Mouse (Mus musculus) ES-E14 (cell line): ENCODE data around the gene Aoc3. TPM values are rescaled to one million over a fixed set of nuclear protein-coding genes. Genes with fewer than 3 reads are reported as not detected.
"Not testable (repeated sequence)": the region's sequence is repeated elsewhere in the genome, so short reads cannot be mapped to it uniquely, and the experiment has no call there.

ENCODE experiments used
- DNase-seq: peaks from one replicate; pipeline ENCODE4 v3.0.0-alpha.2; 2013; ENCODE audit warnings: low read depth, low spot score
- H3K27ac ChIP-seq: 2 replicates; pipeline ENCODE4 v1.5.1; 2012; ENCODE audit warnings: low read depth, mild to moderate bottlenecking, low read length, moderate library complexity, mixed read lengths; ENCODE audit not compliant: poor library complexity, insufficient read depth, severe bottlenecking
- H3K36me3 ChIP-seq: 2 replicates; pipeline ENCODE4 v1.6.1; 2012; ENCODE audit warnings: mild to moderate bottlenecking, low read length, moderate library complexity, mixed read lengths; ENCODE audit not compliant: control insufficient read depth, poor library complexity, insufficient read depth, severe bottlenecking
- H3K4me1 ChIP-seq, 2 experiments: fragments of 150-350 bp in 1 of 2; sonication (generic) in 1 of 2; 2 replicates each; pipeline ENCODE4 v1.6.1; 2012; ENCODE audit warnings: low read length in 2 of 2, mild to moderate bottlenecking in 1 of 2, mixed read lengths in 1 of 2; ENCODE audit not compliant: control insufficient read depth in 2 of 2, insufficient read depth in 2 of 2, poor library complexity in 1 of 2
- H3K4me3 ChIP-seq, 2 experiments: fragments of 150-350 bp in 1 of 2; sonication (generic) in 1 of 2; 2 replicates each; pipeline ENCODE4 v1.5.1; 2012; ENCODE audit warnings: low read length in 2 of 2, low read depth in 1 of 2, mild to moderate bottlenecking in 1 of 2, mixed read lengths in 1 of 2; ENCODE audit not compliant: insufficient read depth in 1 of 2, poor library complexity in 1 of 2, severe bottlenecking in 1 of 2
- H3K9ac ChIP-seq: 2 replicates; pipeline ENCODE4 v1.6.1; 2012; ENCODE audit warnings: low read depth, mild to moderate bottlenecking, low read length, mixed read lengths; ENCODE audit not compliant: poor library complexity, insufficient read depth, severe bottlenecking
- H3K9me3 ChIP-seq: fragments of 150-350 bp; sonication (generic); 2 replicates; pipeline ENCODE4 v1.6.1; 2012; ENCODE audit warnings: low read depth, mild to moderate bottlenecking, low read length; ENCODE audit not compliant: control insufficient read depth, insufficient read depth
- CHD2 ChIP-seq: IDR thresholded peaks from 2 replicates; pipeline ENCODE4 v1.6.1; 2014; ENCODE audit warnings: mild to moderate bottlenecking, low read depth, low read length, inconsistent platforms
- HCFC1 ChIP-seq: IDR thresholded peaks from 2 replicates; pipeline ENCODE4 v1.6.1; 2012; ENCODE audit warnings: low read length, inconsistent platforms, borderline replicate concordance; ENCODE audit not compliant: insufficient read depth
- MAFK ChIP-seq: IDR thresholded peaks from 2 replicates; pipeline ENCODE4 v1.6.1; 2014; ENCODE audit warnings: mild to moderate bottlenecking, low read depth, low read length, inconsistent platforms; ENCODE audit not compliant: insufficient read depth
- ZC3H11A ChIP-seq: IDR thresholded peaks from 2 replicates; pipeline ENCODE4 v1.6.1; 2012; ENCODE audit warnings: low read depth, mild to moderate bottlenecking, inconsistent platforms, low read length, borderline replicate concordance
- ZNF384 ChIP-seq: IDR thresholded peaks from 2 replicates; pipeline ENCODE4 v1.6.1; 2012; ENCODE audit warnings: low read depth, low read length, inconsistent platforms
- in situ Hi-C, 2 experiments: fragments of 600-800 bp; cut with MboI; formaldehyde crosslinking; loops; one replicate each; pipeline ENCODE4 v1.15.1; 2025; ENCODE audit warnings: low sequenced_read_pairs in 2 of 2, inconsistent platforms in 1 of 2; ENCODE audit not compliant: unreplicated experiment in 2 of 2
- total RNA-seq: library from RNA; depleted of rRNA; stranded (reverse); fragments of 300-350 nt; gene quantifications from 2 replicates; pipeline ENCODE4 v1.2.3, GENCODE M21; 2012

Gene Aoc3
- total RNA-seq, 1 experiment: 0.62 TPM

DNA sequence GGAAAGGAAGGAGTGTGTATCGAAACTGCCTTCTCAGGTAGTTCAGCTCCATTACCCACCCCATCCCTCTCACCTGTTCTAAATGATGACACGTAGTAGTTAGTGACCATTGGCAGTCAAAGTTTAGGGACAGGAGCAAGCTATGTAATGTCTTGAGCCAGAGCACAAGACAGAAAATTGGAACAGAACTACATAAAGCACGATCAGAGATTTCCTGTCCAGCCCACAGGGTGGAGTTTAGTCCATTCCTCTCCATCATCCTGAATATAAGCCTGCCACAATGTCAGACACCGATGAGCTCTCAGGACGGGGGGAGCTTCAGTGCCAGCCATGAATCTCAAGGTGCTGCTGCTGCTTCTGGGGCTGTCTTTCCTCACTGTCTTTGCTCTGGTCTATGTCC, 5.6 kb upstream of the Aoc3 start, which contains the start of gene Aoc2:
Gene Aoc2 (plus strand): TSS at position 301 of the 400 bp plus-strand sequence.
- H3K36me3 ChIP-seq: peaks cover 48% of the 10 kb centered on the region
- TF ChIP-seq MAFK: no peak
- no peak for TF ChIP-seq ZNF384
- no peak for TF ChIP-seq CHD2
- no peak for TF ChIP-seq HCFC1
- TF ChIP-seq ZC3H11A: no peak
- in situ Hi-C loops: no loop called here
- DNase-seq: no peak
- H3K9ac ChIP-seq: no peak within 1 kb of the TSS
- no peak within 1 kb of the TSS for H3K27ac ChIP-seq
- H3K9me3 ChIP-seq: no peaks in the 10 kb centered on the region
- H3K4me1 ChIP-seq: peaks cover 5 to 10% of the 10 kb centered on the region in 2 experiments; a peak in 3 of 4 replicates
- H3K4me3 ChIP-seq: no peak within 1 kb of the TSS

DNA sequence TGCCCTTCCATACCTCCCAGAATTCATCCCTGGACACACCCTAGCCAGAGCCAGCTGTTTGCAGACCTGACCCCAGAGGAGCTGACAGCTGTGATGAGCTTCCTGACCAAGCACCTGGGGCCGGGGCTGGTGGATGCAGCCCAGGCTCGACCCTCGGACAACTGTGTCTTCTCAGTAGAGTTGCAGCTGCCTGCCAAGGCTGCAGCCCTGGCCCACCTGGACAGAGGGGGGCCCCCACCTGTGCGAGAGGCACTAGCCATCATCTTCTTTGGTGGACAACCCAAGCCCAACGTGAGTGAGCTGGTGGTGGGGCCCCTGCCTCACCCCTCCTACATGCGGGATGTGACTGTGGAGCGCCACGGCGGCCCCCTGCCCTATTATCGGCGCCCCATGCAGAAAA, 5.2 kb upstream of the Aoc3 start:
- H3K9ac ChIP-seq, in situ Hi-C loops, H3K9me3 ChIP-seq, DNase-seq, H3K4me3 ChIP-seq, H3K27ac ChIP-seq: not testable (repeated sequence)
- Histone ChIP-seq H3K36me3 (peaks cover 43% of the 10 kb centered on the region), H3K4me1 (peaks cover 5 to 10% of the 10 kb centered on the region in 2 experiments; a peak in 3 of 4 replicates)

DNA sequence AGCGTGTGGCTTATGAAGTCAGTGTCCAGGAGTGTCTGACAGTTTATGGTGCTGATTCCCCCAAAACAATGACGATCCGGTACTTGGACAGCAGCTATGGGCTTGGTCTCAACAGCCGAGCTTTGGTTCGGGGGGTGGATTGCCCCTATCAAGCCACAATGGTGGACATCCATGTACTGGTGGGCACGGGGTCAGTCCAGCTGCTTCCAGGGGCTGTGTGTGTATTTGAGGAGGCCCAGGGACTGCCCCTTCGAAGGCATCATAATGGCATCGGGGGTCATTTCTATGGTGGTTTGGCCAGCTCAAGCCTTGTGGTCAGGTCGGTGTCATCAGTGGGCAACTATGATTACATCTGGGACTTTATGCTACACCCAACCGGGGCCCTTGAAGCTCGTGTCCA, 4.3 kb upstream of the Aoc3 start:
- in situ Hi-C loops: no loop called here
- H3K4me1 ChIP-seq: peaks cover 5 to 16% of the 10 kb centered on the region in 2 experiments; a peak in 3 of 4 replicates
- TF ChIP-seq ZC3H11A: no peak
- TF ChIP-seq HCFC1: no peak
- no peak for TF ChIP-seq MAFK
- TF ChIP-seq CHD2: no peak
- peaks cover 35% of the 10 kb centered on the region for H3K36me3 ChIP-seq
- no peaks in the 10 kb centered on the region for H3K9me3 ChIP-seq
- H3K4me3 ChIP-seq: no peak overlapping the region
- no peak for DNase-seq
- H3K27ac ChIP-seq: no peak overlapping the region
- no peak overlapping the region for H3K9ac ChIP-seq

DNA sequence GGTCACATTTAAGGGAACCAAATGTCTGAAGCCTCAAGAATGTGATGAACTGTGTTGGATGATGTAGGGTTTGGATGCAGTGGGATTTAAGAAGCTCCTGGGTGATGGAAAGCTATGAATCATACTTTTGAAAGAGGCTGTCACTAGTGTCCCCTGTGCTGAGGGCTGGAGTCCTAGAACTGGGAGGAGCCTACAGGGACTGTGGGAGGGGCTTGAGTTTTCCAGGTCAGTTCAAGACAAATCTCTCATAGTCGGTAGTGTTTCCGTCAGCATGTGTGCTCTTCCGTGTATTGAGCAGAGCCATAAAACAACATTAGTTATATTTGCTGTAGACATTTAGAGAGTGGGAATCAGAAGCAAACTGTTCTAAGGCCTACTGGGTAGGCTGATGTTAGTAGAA, 3.1 kb upstream of the Aoc3 start:
- no peak for DNase-seq
- in situ Hi-C loops: no loop called here
- peaks cover 5 to 16% of the 10 kb centered on the region in 2 experiments; a peak in 3 of 4 replicates for H3K4me1 ChIP-seq
- H3K36me3 ChIP-seq: peaks cover 26% of the 10 kb centered on the region
- no peak overlapping the region for H3K4me3 ChIP-seq
- H3K27ac ChIP-seq: no peak overlapping the region
- no peak overlapping the region for H3K9ac ChIP-seq
- TF ChIP-seq ZNF384: no peak
- no peak for TF ChIP-seq MAFK
- no peak for TF ChIP-seq ZC3H11A
- no peak for TF ChIP-seq HCFC1
- TF ChIP-seq CHD2: no peak
- no peaks in the 10 kb centered on the region for H3K9me3 ChIP-seq

DNA sequence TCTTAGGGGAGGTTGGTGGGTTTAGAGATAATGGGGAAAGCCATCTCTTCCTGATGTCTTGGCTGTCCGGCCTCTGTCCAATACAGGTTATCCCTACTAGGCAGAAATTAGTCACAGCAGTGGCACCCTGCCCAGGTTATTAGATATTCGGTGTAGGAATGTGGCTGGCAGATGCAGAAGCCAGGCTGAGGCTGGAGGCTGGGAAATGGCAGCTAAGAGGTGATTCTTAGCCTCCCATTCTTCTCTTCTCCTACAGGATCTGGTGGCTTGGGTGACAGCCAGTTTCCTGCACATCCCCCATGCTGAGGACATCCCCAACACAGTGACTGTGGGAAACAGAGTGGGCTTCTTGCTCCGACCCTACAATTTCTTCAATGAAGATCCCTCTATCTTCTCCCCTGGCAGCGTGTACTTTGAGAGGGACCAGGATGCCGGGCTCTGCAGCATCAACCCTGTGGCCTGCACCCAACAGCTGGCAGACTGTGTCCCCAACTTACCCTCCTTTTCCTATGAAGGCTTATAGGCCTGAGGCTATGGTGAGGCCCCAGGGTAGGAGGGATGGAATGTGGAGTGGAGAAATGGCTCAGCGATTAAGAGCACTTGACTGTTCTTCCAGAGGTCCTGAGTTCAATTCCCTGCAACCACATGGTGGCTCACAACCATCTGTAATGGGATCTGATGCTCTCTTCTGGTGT, 1.3 kb upstream of the Aoc3 start:
- Histone ChIP-seq H3K27ac (no peak overlapping the region), H3K9me3 (no peaks in the 10 kb centered on the region), H3K36me3 (peaks cover 15% of the 10 kb centered on the region), H3K4me3 (no peak overlapping the region), H3K4me1 (peaks cover 6 to 21% of the 10 kb centered on the region in 2 experiments; a peak in 3 of 4 replicates), H3K9ac (no peak overlapping the region)
- no peak for DNase-seq
- in situ Hi-C loops: no loop called here
- TF ChIP-seq MAFK (no peak), CHD2 (no peak), ZC3H11A (no peak), ZNF384 (no peak), HCFC1 (no peak)

DNA sequence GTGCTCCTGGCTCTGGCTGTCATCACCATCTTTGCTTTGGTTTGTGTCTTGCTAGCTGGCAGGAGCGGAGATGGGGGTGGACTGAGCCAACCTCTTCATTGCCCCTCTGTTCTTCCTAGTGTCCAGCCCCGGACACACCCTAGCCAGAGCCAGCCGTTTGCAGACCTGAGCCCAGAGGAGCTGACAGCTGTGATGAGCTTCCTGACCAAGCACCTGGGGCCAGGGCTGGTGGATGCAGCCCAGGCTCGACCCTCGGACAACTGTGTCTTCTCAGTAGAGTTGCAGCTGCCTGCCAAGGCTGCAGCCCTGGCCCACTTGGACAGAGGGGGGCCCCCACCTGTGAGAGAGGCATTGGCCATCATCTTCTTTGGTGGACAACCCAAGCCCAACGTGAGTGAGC, 556 bp downstream of the Aoc3 start:
- H3K4me1 ChIP-seq: peaks cover 6 to 28% of the 10 kb centered on the region in 2 experiments; a peak in 3 of 4 replicates
- H3K4me3 ChIP-seq, H3K9me3 ChIP-seq, H3K36me3 ChIP-seq, H3K9ac ChIP-seq, in situ Hi-C loops, DNase-seq, H3K27ac ChIP-seq: not testable (repeated sequence)
